Mouse (Mus musculus) lung, postnatal 0 days (tissue): ENCODE data around the gene Incenp. TPM values are rescaled to one million over a fixed set of nuclear protein-coding genes. Genes with fewer than 3 reads are reported as not detected.

Experiments
- ATAC-seq: fragments of 200-750 bp; cut with Nextera tagmentation; 2 replicates; pipeline ENCODE4 v1.8.0; 2017; ENCODE audit warnings: moderate library complexity
- DNase-seq: peaks from one replicate; pipeline ENCODE4 v3.0.0-alpha.2; 2016; ENCODE audit warnings: low spot score
- H3K27ac ChIP-seq: fragments of 300-500 bp; sonication (generic); 2 replicates; pipeline ENCODE4 v1.5.1; 2014; ENCODE audit warnings: antibody characterized with exemption, mild to moderate bottlenecking, low read length, mixed read lengths
- H3K27me3 ChIP-seq: fragments of 300-500 bp; sonication (generic); replicated peaks from 2 replicates; pipeline ENCODE4 v1.6.1; 2014; ENCODE audit warnings: low read length, mixed read lengths; ENCODE audit not compliant: insufficient read depth
- H3K36me3 ChIP-seq: fragments of 300-500 bp; sonication (generic); 2 replicates; pipeline ENCODE4 v1.6.1; 2014; ENCODE audit warnings: low read length, mixed read lengths; ENCODE audit not compliant: insufficient read depth
- H3K4me1 ChIP-seq: fragments of 300-500 bp; sonication (generic); 2 replicates; pipeline ENCODE4 v1.6.1; 2014; ENCODE audit warnings: antibody characterized with exemption, low read depth, low read length, mixed read lengths; ENCODE audit not compliant: insufficient read depth
- H3K4me2 ChIP-seq: fragments of 300-500 bp; sonication (generic); replicated peaks from 2 replicates; pipeline ENCODE4 v1.6.1; 2014; ENCODE audit warnings: low read depth, mild to moderate bottlenecking, low read length, moderate library complexity, mixed read lengths
- H3K4me3 ChIP-seq: fragments of 300-500 bp; sonication (generic); 2 replicates; pipeline ENCODE4 v1.5.1; 2014; ENCODE audit warnings: low read depth, low read length
- H3K9ac ChIP-seq: fragments of 300-500 bp; sonication (generic); replicated peaks from 2 replicates; pipeline ENCODE4 v1.6.1; 2014; ENCODE audit warnings: low read depth, mild to moderate bottlenecking
- H3K9me3 ChIP-seq: fragments of 300-500 bp; sonication (generic); 2 replicates; pipeline ENCODE4 v1.6.1; 2016; ENCODE audit warnings: low read length, mixed read lengths
- CTCF ChIP-seq: IDR thresholded peaks from 2 replicates; pipeline ENCODE4 v1.5.1; 2016; ENCODE audit warnings: antibody characterized with exemption, mild to moderate bottlenecking
- EP300 ChIP-seq: IDR thresholded peaks from 2 replicates; pipeline ENCODE4 v1.6.1; 2016; ENCODE audit warnings: antibody characterized with exemption, mild to moderate bottlenecking, control low read depth
- WGBS: fragments of 180-500 bp; shearing (Covaris S2); extraction: QIAGEN DNeasy Blood & Tissue Kit; methylation state at CpG from one replicate; pipeline ENCODE4 v1.1.7; 2014; 5-methylcytosine and 5-hydroxymethylcytosine counted together
- polyA plus RNA-seq: library from polyadenylated mRNA; unstranded; fragments of >200 nt; fragmentation: Nextera tagmentation; extraction: Ambion mirVana; gene quantifications from 2 replicates; pipeline ENCODE4 v1.2.1, GENCODE M21; 2015

Incenp gene
- polyA plus RNA-seq, 1 experiment from 2014 or later: 9.9 TPM

DNA sequence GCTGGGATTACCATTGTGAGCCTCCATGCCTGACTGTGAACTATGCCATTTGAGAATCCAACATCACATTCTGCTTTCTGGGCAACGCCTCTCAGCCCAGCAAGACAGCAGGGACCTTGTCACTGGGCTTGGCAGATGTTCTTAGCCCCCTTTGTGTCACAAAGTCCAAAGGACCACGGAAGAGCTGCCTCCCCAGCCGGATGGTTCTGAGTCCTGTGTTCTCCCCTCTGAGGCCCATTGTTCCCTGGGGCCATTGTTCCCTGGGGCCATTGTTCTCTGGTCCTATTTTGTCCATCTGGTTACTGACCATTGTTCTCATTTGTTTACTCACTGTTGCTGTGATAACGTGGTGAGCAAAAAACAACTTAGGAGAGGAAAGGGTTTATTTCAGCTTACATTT, 41.6 kb upstream of the Incenp start:
- no peaks in the 10 kb centered on the region for H3K36me3 ChIP-seq
- WGBS: 58% methylated on average over 4 of the region's 4 CpGs
- H3K4me1 ChIP-seq: peaks cover 5% of the 10 kb centered on the region; the same call in 1 of the 2 replicates
- TF ChIP-seq EP300 (no peak), CTCF (no peak)
- H3K27me3 ChIP-seq: no peaks in the 10 kb centered on the region
- no peak overlapping the region for H3K4me3 ChIP-seq
- H3K27ac ChIP-seq: no peak overlapping the region
- ATAC-seq: no peak
- no peak for DNase-seq
- no peak overlapping the region for H3K4me2 ChIP-seq
- no peak overlapping the region for H3K9ac ChIP-seq
- no peaks in the 10 kb centered on the region for H3K9me3 ChIP-seq

GRCm38 (mm10) chr19:9939841-9940240, 40.5 kb upstream of the Incenp start:
- peaks cover 5% of the 10 kb centered on the region; the same call in 1 of the 2 replicates for H3K4me1 ChIP-seq
- DNase-seq (peak; percentile 14), ATAC-seq (no peak)
- WGBS: 55% methylated on average over 7 of the region's 7 CpGs
- H3K27ac ChIP-seq: no peak overlapping the region
- H3K4me2 ChIP-seq: no peak overlapping the region
- H3K4me3 ChIP-seq: no peak overlapping the region
- TF ChIP-seq EP300 (no peak), CTCF (no peak)
- no peak overlapping the region for H3K9ac ChIP-seq
- no peaks in the 10 kb centered on the region for H3K27me3 ChIP-seq
- no peaks in the 10 kb centered on the region for H3K36me3 ChIP-seq
- H3K9me3 ChIP-seq: no peaks in the 10 kb centered on the region

GRCm38 (mm10) chr19:9938824-9939303, 39.5 kb upstream of the Incenp start:
- no peak overlapping the region for H3K4me2 ChIP-seq
- peak; percentile 58 for DNase-seq
- no peak overlapping the region for H3K4me3 ChIP-seq

DNA sequence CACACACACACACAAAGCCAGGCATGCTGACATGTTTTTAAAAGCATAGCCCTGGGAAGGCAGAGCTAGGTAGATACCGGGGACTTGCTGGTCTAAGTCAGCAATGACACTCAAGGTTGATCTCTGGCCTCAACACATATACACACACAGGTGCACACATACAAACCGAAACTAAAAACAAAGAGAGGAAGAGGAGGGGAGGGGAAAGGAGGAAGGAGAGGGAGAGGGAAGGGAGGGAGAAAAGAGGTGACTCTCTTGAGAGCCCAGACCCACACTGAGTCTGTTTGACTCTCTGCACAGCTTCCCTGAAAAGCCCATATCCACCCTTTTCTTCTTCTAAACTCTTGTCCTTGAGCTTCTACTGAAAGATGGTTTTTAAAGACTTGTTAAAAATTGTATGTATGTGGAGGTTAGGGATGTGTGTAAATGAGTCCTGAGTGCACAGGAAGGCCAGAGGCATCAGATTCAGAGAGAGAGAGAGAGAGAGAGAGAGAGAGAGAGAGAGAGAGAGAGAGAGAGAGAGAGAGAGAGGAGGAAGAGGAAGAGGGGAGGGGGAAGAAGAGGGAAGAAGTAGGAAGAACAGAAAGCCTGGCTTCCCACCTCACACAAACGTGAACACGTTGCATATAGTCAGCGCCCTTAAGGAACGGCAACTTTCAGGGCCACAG, 38.9 kb upstream of the Incenp start:
- Histone ChIP-seq H3K36me3 (no peaks in the 10 kb centered on the region), H3K9ac (no peak overlapping the region), H3K27me3 (no peaks in the 10 kb centered on the region), H3K27ac (no peak overlapping the region), H3K4me2 (no peak overlapping the region), H3K4me3 (no peak overlapping the region), H3K9me3 (no peaks in the 10 kb centered on the region), H3K4me1 (peaks cover 5% of the 10 kb centered on the region; the same call in 1 of the 2 replicates)
- ATAC-seq (no peak), DNase-seq (peak; percentile 14)
- 48% methylated on average over 6 of the region's 6 CpGs for WGBS
- TF ChIP-seq EP300 (no peak), CTCF (no peak)

More at GRCm38 (mm10) chr19:9938824-9939303, 39.5 kb upstream of the Incenp start:
- Histone ChIP-seq H3K9ac (no peak overlapping the region), H3K9me3 (no peaks in the 10 kb centered on the region), H3K27ac (no peak overlapping the region), H3K27me3 (no peaks in the 10 kb centered on the region), H3K4me1 (peaks cover 5% of the 10 kb centered on the region; the same call in 1 of the 2 replicates), H3K36me3 (no peaks in the 10 kb centered on the region)
- 42% methylated on average over 13 of the region's 13 CpGs for WGBS
- no peak for TF ChIP-seq CTCF
- peak; percentile 47 for TF ChIP-seq EP300
- ATAC-seq: peak; percentile 27

GRCm38 (mm10) chr19:9937428-9937827, 38.1 kb upstream of the Incenp start:
- Histone ChIP-seq H3K9ac (no peak overlapping the region), H3K4me1 (0 out of 2 replicates have a peak, but pooled peaks cover 5% of the 10 kb centered on the region), H3K4me2 (no peak overlapping the region), H3K36me3 (no peaks in the 10 kb centered on the region), H3K4me3 (no peak overlapping the region), H3K27ac (no peak overlapping the region), H3K27me3 (no peaks in the 10 kb centered on the region), H3K9me3 (no peaks in the 10 kb centered on the region)
- 47% methylated on average over 5 of the region's 5 CpGs for WGBS
- ATAC-seq: no peak
- TF ChIP-seq EP300 (no peak), CTCF (no peak)
- no peak for DNase-seq

GRCm38 (mm10) chr19:9936579-9936978, 37.2 kb upstream of the Incenp start:
- Histone ChIP-seq H3K4me1 (no peaks in the 10 kb centered on the region), H3K4me3 (no peak overlapping the region), H3K27me3 (no peaks in the 10 kb centered on the region), H3K9ac (no peak overlapping the region), H3K27ac (no peak overlapping the region), H3K36me3 (no peaks in the 10 kb centered on the region), H3K4me2 (no peak overlapping the region), H3K9me3 (no peaks in the 10 kb centered on the region)
- DNase-seq: peak; percentile 26
- ATAC-seq: no peak
- TF ChIP-seq CTCF (no peak), EP300 (no peak)
- 63% methylated on average over 5 of the region's 5 CpGs for WGBS
